Mouse (Mus musculus) megakaryocyte, embryonic 14.5 days (primary cell): ENCODE measurements around the gene Col13a1.

Source experiments
- FLI1 ChIP-seq: IDR thresholded peaks from 2 replicates; pipeline ENCODE4 v1.6.1; 2012; ENCODE audit warnings: low read length, inconsistent platforms, mixed read lengths
- GATA1 ChIP-seq: IDR thresholded peaks from 3 replicates; pipeline ENCODE4 v1.6.1; 2012; ENCODE audit warnings: mixed read lengths, low read length, inconsistent platforms, borderline replicate concordance

GRCm38 (mm10) chr10:62012371-62012770, 33.5 kb upstream of the Col13a1 start:
- TF ChIP-seq GATA1, result no peak
- TF ChIP-seq FLI1, result no peak
